Mouse (Mus musculus): ENCODE results near the gene Prkaa2. TPM values are rescaled to one million over a fixed set of nuclear protein-coding genes. Genes with fewer than 3 reads are reported as not detected.
"Not testable (repeated sequence)": the region's sequence is repeated elsewhere in the genome, so short reads cannot be mapped to it uniquely, and the experiment has no call there.

Gene Prkaa2
- polyA plus RNA-seq, 1 experiment from 2014 or later: 1.1 TPM

GRCm38 (mm10) chr4:105070982-105071381, 38.7 kb downstream of the Prkaa2 start:
- Histone ChIP-seq H3K4me1 (no peaks in the 10 kb centered on the region), H3K9ac (no peak overlapping the region), H3K9me3 (no peaks in the 10 kb centered on the region), H3K4me3 (no peak overlapping the region), H3K36me3 (no peaks in the 10 kb centered on the region), H3K4me2 (replicated peaks) (no peak overlapping the region), H3K27ac (no peak overlapping the region), H3K27me3 (no peaks in the 10 kb centered on the region)
- no peak for ATAC-seq (ENCODE audit: low FRiP score, low read depth)
- 23% methylated on average over 3 of the region's 3 CpGs for WGBS

GRCm38 (mm10) chr4:105051291-105051690, 58.4 kb downstream of the Prkaa2 start:
- no peak for ATAC-seq (ENCODE audit: low FRiP score, low read depth)
- Histone ChIP-seq H3K27ac (no peak overlapping the region), H3K9me3 (no peaks in the 10 kb centered on the region), H3K4me2 (replicated peaks) (no peak overlapping the region), H3K9ac (no peak overlapping the region), H3K4me1 (no peaks in the 10 kb centered on the region), H3K4me3 (no peak overlapping the region), H3K27me3 (no peaks in the 10 kb centered on the region), H3K36me3 (no peaks in the 10 kb centered on the region)
- WGBS: 94% methylated on average over 5 of the region's 5 CpGs

GRCm38 (mm10) chr4:105050041-105050440, 59.6 kb downstream of the Prkaa2 start:
- Histone ChIP-seq H3K27ac (no peak overlapping the region), H3K4me1 (0 out of 2 replicates have a peak, but pooled peaks cover 3% of the 10 kb centered on the region), H3K36me3 (no peaks in the 10 kb centered on the region), H3K9ac (no peak overlapping the region), H3K27me3 (no peaks in the 10 kb centered on the region), H3K4me3 (no peak overlapping the region), H3K9me3 (no peaks in the 10 kb centered on the region), H3K4me2 (replicated peaks) (no peak overlapping the region)
- ATAC-seq (ENCODE audit: low FRiP score, low read depth): no peak
- 71% methylated on average over 1 of the region's 1 CpGs for WGBS

- Histone ChIP-seq H3K4me2 (replicated peaks) (no peak overlapping the region), H3K27me3 (no peaks in the 10 kb centered on the region), H3K4me1 (peaks cover 8% of the 10 kb centered on the region), H3K9ac (no peak overlapping the region), H3K9me3 (no peaks in the 10 kb centered on the region), H3K36me3 (no peaks in the 10 kb centered on the region), H3K4me3 (no peak overlapping the region), H3K27ac (no peak overlapping the region)
- no peak for ATAC-seq (ENCODE audit: low FRiP score, low read depth)
Observed at GRCm38 (mm10) chr4:105034259-105034658, 75.4 kb downstream of the Prkaa2 start.

GRCm38 (mm10) chr4:105033153-105033552, 76.5 kb downstream of the Prkaa2 start:
- no peak for ATAC-seq (ENCODE audit: low FRiP score, low read depth)
- H3K27me3 ChIP-seq: no peaks in the 10 kb centered on the region
- 52% methylated on average over 7 of the region's 7 CpGs for whole genome bisulfite sequencing
- no peaks in the 10 kb centered on the region for H3K9me3 ChIP-seq
- no peak overlapping the region for H3K27ac ChIP-seq
- no peaks in the 10 kb centered on the region for H3K36me3 ChIP-seq
- H3K4me1 ChIP-seq: peaks cover 8% of the 10 kb centered on the region
- no peak overlapping the region for H3K4me2 ChIP-seq (replicated peaks)
- H3K4me3 ChIP-seq: no peak overlapping the region
- H3K9ac ChIP-seq: no peak overlapping the region

GRCm38 (mm10) chr4:105031104-105031503, 78.6 kb downstream of the Prkaa2 start:
- no peak for ATAC-seq (ENCODE audit: low FRiP score, low read depth)
- Histone ChIP-seq H3K36me3 (no peaks in the 10 kb centered on the region), H3K27ac (no peak overlapping the region), H3K9me3 (no peaks in the 10 kb centered on the region), H3K9ac (no peak overlapping the region), H3K4me3 (no peak overlapping the region), H3K27me3 (no peaks in the 10 kb centered on the region), H3K4me2 (replicated peaks) (no peak overlapping the region), H3K4me1 (peaks cover 8% of the 10 kb centered on the region)
- 69% methylated on average over 8 of the region's 8 CpGs for WGBS

- Histone ChIP-seq H3K4me1 (peaks cover 6% of the 10 kb centered on the region), H3K36me3 (no peaks in the 10 kb centered on the region), H3K9me3 (no peaks in the 10 kb centered on the region), H3K9ac (no peak overlapping the region), H3K27me3 (no peaks in the 10 kb centered on the region), H3K4me3 (no peak overlapping the region), H3K4me2 (replicated peaks) (no peak overlapping the region), H3K27ac (no peak overlapping the region)
- ATAC-seq (ENCODE audit: low FRiP score, low read depth): no peak
- 77% methylated on average over 6 of the region's 6 CpGs for whole genome bisulfite sequencing
Observed at GRCm38 (mm10) chr4:105027278-105027677, 82.4 kb downstream of the Prkaa2 start.

- Histone ChIP-seq H3K9me3 (no peaks in the 10 kb centered on the region), H3K4me3 (no peak overlapping the region), H3K27me3 (no peaks in the 10 kb centered on the region), H3K4me2 (replicated peaks) (no peak overlapping the region), H3K9ac (no peak overlapping the region), H3K27ac (no peak overlapping the region), H3K36me3 (no peaks in the 10 kb centered on the region), H3K4me1 (peaks cover 6% of the 10 kb centered on the region; the same call in 1 of the 2 replicates)
- no peak for ATAC-seq (ENCODE audit: low FRiP score, low read depth)
- 75% methylated on average over 4 of the region's 4 CpGs for WGBS
Observed at GRCm38 (mm10) chr4:105016006-105016613, 93.6 kb downstream of the Prkaa2 start.

GRCm38 (mm10) chr4:105015496-105015895, 94.2 kb downstream of the Prkaa2 start:
- 34% methylated on average over 6 of the region's 6 CpGs for WGBS
- no peak overlapping the region for H3K4me2 ChIP-seq (replicated peaks)
- H3K4me3 ChIP-seq: no peak overlapping the region
- H3K9ac ChIP-seq: no peak overlapping the region
- H3K9me3 ChIP-seq: no peaks in the 10 kb centered on the region
- H3K36me3 ChIP-seq: no peaks in the 10 kb centered on the region
- peaks cover 6% of the 10 kb centered on the region; the same call in 1 of the 2 replicates for H3K4me1 ChIP-seq
- no peaks in the 10 kb centered on the region for H3K27me3 ChIP-seq
- H3K27ac ChIP-seq: no peak overlapping the region
- no peak for ATAC-seq (ENCODE audit: low FRiP score, low read depth)

GRCm38 (mm10) chr4:105013718-105014117, 96.0 kb downstream of the Prkaa2 start:
- H3K27me3 ChIP-seq: no peaks in the 10 kb centered on the region
- no peak overlapping the region for H3K9ac ChIP-seq
- H3K36me3 ChIP-seq: no peaks in the 10 kb centered on the region
- H3K27ac ChIP-seq: no peak overlapping the region
- peaks cover 6% of the 10 kb centered on the region; the same call in 1 of the 2 replicates for H3K4me1 ChIP-seq
- ATAC-seq (ENCODE audit: low FRiP score, low read depth): no peak
- H3K4me3 ChIP-seq: no peak overlapping the region
- H3K4me2 ChIP-seq (replicated peaks): no peak overlapping the region
- 93% methylated on average over 7 of the region's 7 CpGs for WGBS
- H3K9me3 ChIP-seq: no peaks in the 10 kb centered on the region

GRCm38 (mm10) chr4:105007360-105008018, 102.2 kb downstream of the Prkaa2 start:
- H3K4me2 ChIP-seq (replicated peaks): no peak overlapping the region
- WGBS: 86% methylated on average over 4 of the region's 4 CpGs
- no peaks in the 10 kb centered on the region for H3K9me3 ChIP-seq
- no peak overlapping the region for H3K27ac ChIP-seq
- no peak overlapping the region for H3K4me3 ChIP-seq
- no peaks in the 10 kb centered on the region for H3K36me3 ChIP-seq
- H3K4me1 ChIP-seq: no peaks in the 10 kb centered on the region
- ATAC-seq (ENCODE audit: low FRiP score, low read depth): no peak
- no peak overlapping the region for H3K9ac ChIP-seq
- H3K27me3 ChIP-seq: no peaks in the 10 kb centered on the region

GRCm38 (mm10) chr4:105004649-105005048, 105.0 kb downstream of the Prkaa2 start:
- not testable (repeated sequence) for H3K36me3 ChIP-seq; ATAC-seq (ENCODE audit: low FRiP score, low read depth); H3K9ac ChIP-seq; H3K4me2 ChIP-seq (replicated peaks); H3K4me3 ChIP-seq; H3K27ac ChIP-seq; H3K9me3 ChIP-seq; H3K4me1 ChIP-seq; H3K27me3 ChIP-seq
- 86% methylated on average over 12 of the region's 12 CpGs for WGBS

- H3K4me1 ChIP-seq: no peaks in the 10 kb centered on the region
- no peak overlapping the region for H3K27ac ChIP-seq
- H3K27me3 ChIP-seq: no peaks in the 10 kb centered on the region
- H3K9me3 ChIP-seq: no peaks in the 10 kb centered on the region
- H3K36me3 ChIP-seq: no peaks in the 10 kb centered on the region
- no peak overlapping the region for H3K4me3 ChIP-seq
- H3K9ac ChIP-seq: no peak overlapping the region
- WGBS: 84% methylated on average over 8 of the region's 8 CpGs
- no peak overlapping the region for H3K4me2 ChIP-seq (replicated peaks)
- no peak for ATAC-seq (ENCODE audit: low FRiP score, low read depth)
Observed at GRCm38 (mm10) chr4:105004135-105004534, 105.6 kb downstream of the Prkaa2 start.
